Mouse (Mus musculus): ENCODE data around the gene Tead1.

DNA sequence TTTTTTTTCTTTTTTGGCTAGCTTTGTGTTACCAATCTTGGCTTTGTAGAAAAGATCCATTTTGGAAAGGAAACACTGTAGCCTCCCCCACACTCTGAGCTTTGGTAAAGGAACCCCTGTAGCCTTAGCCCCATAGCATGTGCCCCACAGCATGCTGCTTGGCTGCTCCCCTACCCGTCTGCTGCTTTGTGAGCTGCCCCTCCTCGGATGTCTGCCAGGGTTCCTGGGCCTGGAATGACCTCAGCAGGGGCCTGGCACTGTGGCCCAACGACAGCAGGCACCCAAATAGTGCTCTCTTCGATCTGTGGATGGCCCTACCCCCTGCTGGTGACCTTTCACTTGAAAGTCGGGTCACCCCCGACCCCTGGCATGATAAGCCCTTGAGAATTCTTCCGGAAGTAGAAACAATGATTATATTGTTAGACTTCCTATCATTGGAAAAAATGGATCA lies 177.0 kb downstream of the Tead1 start:
- TF ChIP-seq EP300 (IDR thresholded peaks at IDR 0.05; ENCODE audit: insufficient read depth, low read depth, low read length) (no peak), POLR2A (IDR thresholded peaks at IDR 0.05; ENCODE audit: insufficient read depth, low read length) (no peak)
